ENCODE assay signal across 8 mouse cellular contexts in genomic region chr1:171071726-171072125, GRCm38 (mm10). TPM values are rescaled to one million over a fixed set of nuclear protein-coding genes. Genes with fewer than 3 reads are reported as not detected.
DNase-seq lines count a peak whose midpoint lies in the region; ATAC-seq lines count a peak whose summit lies in the region.
"Not testable (repeated sequence)": the region's sequence is repeated elsewhere in the genome, so short reads cannot be mapped to it uniquely, and the experiment has no call there.
"Had no signal": no experiment of that assay in that cellular context is flagged by ENCODE, and none has a peak within 500 bp of the region (broad histone marks: within the 10 kb centered on the region; RNA-seq: fewer than 3 reads in every experiment).

No protein-coding gene starts in this region.

- H3K27ac ChIP-seq in embryonic facial prominence, embryonic 12.5 days; forebrain, embryonic 16.5 days (ENCODE audit: low read length); intestine, embryonic 16.5 days (ENCODE audit: low read length); liver, embryonic 12.5 days; neural tube, embryonic 11.5 days (ENCODE audit: low read depth, low read length): not testable (repeated sequence)

- H3K4me3 ChIP-seq in embryonic facial prominence, embryonic 12.5 days; forebrain, embryonic 16.5 days (replicated peaks; ENCODE audit: low read length); intestine, embryonic 16.5 days (ENCODE audit: low read length); liver, embryonic 12.5 days; neural tube, embryonic 11.5 days (ENCODE audit: low read depth, low read length): not testable (repeated sequence)

- ATAC-seq in embryonic facial prominence, embryonic 12.5 days (ENCODE audit: insufficient number of reproducible peaks, insufficient read depth, low FRiP score, low TSS enrichment), result peak; percentile 11; the same call in 1 of the 2 replicates
- ATAC-seq in forebrain, embryonic 16.5 days, result peak; percentile 45
- ATAC-seq in hematopoietic stem cell, adult 5-6 weeks (replicated peaks in 1 of 2; ENCODE audit: insufficient read depth in 1 of 2, low FRiP score in 2 of 2, low TSS enrichment in 1 of 2, low read depth in 1 of 2, poor library complexity in 2 of 2, severe bottlenecking in 2 of 2), result peak; percentile 22 to 29
- peak; percentile 74 for ATAC-seq in intestine, embryonic 16.5 days
- peak; percentile 75 for ATAC-seq in liver, embryonic 12.5 days
- peak; percentile 30 for ATAC-seq in megakaryocyte progenitor cell, adult 5-6 weeks (replicated peaks; ENCODE audit: poor library complexity)
- peak; percentile 58 for ATAC-seq in neural tube, embryonic 11.5 days (ENCODE audit: insufficient read depth, low FRiP score, low TSS enrichment)

- H3K27me3 ChIP-seq in embryonic facial prominence, embryonic 12.5 days, result peaks cover 33% of the 10 kb centered on the region
- H3K27me3 ChIP-seq in forebrain, embryonic 16.5 days (replicated peaks; ENCODE audit: control insufficient read depth, insufficient read depth, low read length), result peaks cover 13% of the 10 kb centered on the region
- peaks cover 15% of the 10 kb centered on the region for H3K27me3 ChIP-seq in intestine, embryonic 16.5 days (replicated peaks; ENCODE audit: control insufficient read depth, insufficient read depth, low read length)
- peaks cover 40% of the 10 kb centered on the region for H3K27me3 ChIP-seq in liver, embryonic 12.5 days (replicated peaks)
- peaks cover 26% of the 10 kb centered on the region for H3K27me3 ChIP-seq in neural tube, embryonic 11.5 days (ENCODE audit: control insufficient read depth, insufficient read depth, low read length)

- H3K9me3 ChIP-seq in embryonic facial prominence, embryonic 12.5 days; forebrain, embryonic 16.5 days (ENCODE audit: control insufficient read depth, low read length); intestine, embryonic 16.5 days (ENCODE audit: control insufficient read depth, low read length); liver, embryonic 12.5 days (replicated peaks); neural tube, embryonic 11.5 days (ENCODE audit: control insufficient read depth, low read length): not testable (repeated sequence)

- not testable (repeated sequence) for H3K4me2 ChIP-seq in embryonic facial prominence, embryonic 12.5 days (replicated peaks); forebrain, embryonic 16.5 days (ENCODE audit: low read length); intestine, embryonic 16.5 days (ENCODE audit: low read depth, low read length); liver, embryonic 12.5 days; neural tube, embryonic 11.5 days (ENCODE audit: low read depth)

- H3K36me3 ChIP-seq in embryonic facial prominence, embryonic 12.5 days; forebrain, embryonic 16.5 days (ENCODE audit: control insufficient read depth, insufficient read depth); intestine, embryonic 16.5 days (ENCODE audit: control insufficient read depth, insufficient read depth, low read length); liver, embryonic 12.5 days; neural tube, embryonic 11.5 days (ENCODE audit: control insufficient read depth, insufficient read depth, low read length): not testable (repeated sequence)

- not testable (repeated sequence) for H3K4me1 ChIP-seq in embryonic facial prominence, embryonic 12.5 days; forebrain, embryonic 16.5 days (replicated peaks; ENCODE audit: control insufficient read depth, insufficient read depth, low read length); intestine, embryonic 16.5 days (ENCODE audit: control insufficient read depth, insufficient read depth, low read length); liver, embryonic 12.5 days; neural tube, embryonic 11.5 days (ENCODE audit: control insufficient read depth, insufficient read depth, low read length)

- no CpG with 5 or more reads among the region's 35 CpGs for WGBS in embryonic facial prominence, embryonic 12.5 days
- no CpG with 5 or more reads among the region's 35 CpGs for WGBS in forebrain, embryonic 16.5 days
- WGBS in intestine, embryonic 16.5 days, result no CpG with 5 or more reads among the region's 35 CpGs
- WGBS in liver, embryonic 12.5 days (ENCODE audit: insufficient replicate concordance), result no CpG with 5 or more reads among the region's 35 CpGs
- no CpG with 5 or more reads among the region's 35 CpGs for WGBS in neural tube, embryonic 11.5 days

- DNase-seq in neural tube, embryonic 11.5 days (ENCODE audit: low spot score), result not testable (repeated sequence)

- H3K9ac ChIP-seq in embryonic facial prominence, embryonic 12.5 days; forebrain, embryonic 16.5 days (replicated peaks; ENCODE audit: low read depth, low read length); intestine, embryonic 16.5 days (ENCODE audit: low read depth, low read length); liver, embryonic 12.5 days; neural tube, embryonic 11.5 days (ENCODE audit: low read length): not testable (repeated sequence)

RNA-seq across cellular contexts. Expression of gene Fcgr3, which starts 7.0 kb away (rescaled TPM):
- 6.0 and 6.5 TPM in 2 replicates for polyA plus RNA-seq in embryonic facial prominence, embryonic 12.5 days (2016; fragmentation: Nextera tagmentation; extraction: Ambion mirVana)
- 6.7 and 7.6 TPM in 2 replicates for polyA plus RNA-seq in forebrain, embryonic 16.5 days (2015; fragmentation: Nextera tagmentation; extraction: Ambion mirVana)
- total RNA-seq in hematopoietic stem cell, adult 5-6 weeks (2017), result 30.2 and 49.4 TPM in 2 replicates
- polyA plus RNA-seq in intestine, embryonic 16.5 days (2015; fragmentation: Nextera tagmentation; extraction: Ambion mirVana), result 15.3 and 15.9 TPM in 2 replicates
- 16.1 and 17.0 TPM in 2 replicates for polyA plus RNA-seq in liver, embryonic 12.5 days (2016; fragmentation: Nextera tagmentation; extraction: Ambion mirVana)
- 384 and 416 TPM in 2 replicates for total RNA-seq in megakaryocyte progenitor cell, adult 5-6 weeks (2015)
- total RNA-seq in megakaryocyte progenitor cell, adult 5-6 weeks (2017), result 406 and 474 TPM in 2 replicates
- polyA plus RNA-seq in neural tube, embryonic 11.5 days (2014; fragmentation: Nextera tagmentation; extraction: Ambion mirVana), result 5.6 and 6.7 TPM in 2 replicates

RNA-seq across cellular contexts. Expression of gene Cfap126, which starts 42.0 kb away (rescaled TPM):
- polyA plus RNA-seq in embryonic facial prominence, embryonic 12.5 days (2016; fragmentation: Nextera tagmentation; extraction: Ambion mirVana), result 1.4 and 1.8 TPM in 2 replicates
- polyA plus RNA-seq in forebrain, embryonic 16.5 days (2015; fragmentation: Nextera tagmentation; extraction: Ambion mirVana), result 5.3 and 6.4 TPM in 2 replicates
- 2.4 and 3.3 TPM in 2 replicates for total RNA-seq in hematopoietic stem cell, adult 5-6 weeks (2017)
- polyA plus RNA-seq in intestine, embryonic 16.5 days (2015; fragmentation: Nextera tagmentation; extraction: Ambion mirVana), result 1.6 and 2.1 TPM in 2 replicates
- polyA plus RNA-seq in liver, embryonic 12.5 days (2016; fragmentation: Nextera tagmentation; extraction: Ambion mirVana), result 2.1 and 2.3 TPM in 2 replicates
- 2.0 and 4.2 TPM in 2 replicates for total RNA-seq in megakaryocyte progenitor cell, adult 5-6 weeks (2015)
- total RNA-seq in megakaryocyte progenitor cell, adult 5-6 weeks (2017), result 1.0 and 4.8 TPM in 2 replicates
- 2.2 and 2.8 TPM in 2 replicates for polyA plus RNA-seq in neural tube, embryonic 11.5 days (2014; fragmentation: Nextera tagmentation; extraction: Ambion mirVana)

RNA-seq across cellular contexts. Expression of gene Fcgr4, which starts 53.0 kb away (rescaled TPM):
- polyA plus RNA-seq in embryonic facial prominence, embryonic 12.5 days (2016; fragmentation: Nextera tagmentation; extraction: Ambion mirVana), result 0.13 TPM in 1 of 2 replicates, not detected in the other
- polyA plus RNA-seq in forebrain, embryonic 16.5 days (2015; fragmentation: Nextera tagmentation; extraction: Ambion mirVana), result 0.22 and 0.32 TPM in 2 replicates
- 1.1 and 6.9 TPM in 2 replicates for total RNA-seq in hematopoietic stem cell, adult 5-6 weeks (2017)
- polyA plus RNA-seq in intestine, embryonic 16.5 days (2015; fragmentation: Nextera tagmentation; extraction: Ambion mirVana), result 1.4 and 1.8 TPM in 2 replicates
- polyA plus RNA-seq in liver, embryonic 12.5 days (2016; fragmentation: Nextera tagmentation; extraction: Ambion mirVana), result 1.3 and 2.0 TPM in 2 replicates
- total RNA-seq in megakaryocyte progenitor cell, adult 5-6 weeks (2015), result 5.4 and 10.5 TPM in 2 replicates
- total RNA-seq in megakaryocyte progenitor cell, adult 5-6 weeks (2017), result 7.7 and 8.0 TPM in 2 replicates
- 0.19 and 0.26 TPM in 2 replicates for polyA plus RNA-seq in neural tube, embryonic 11.5 days (2014; fragmentation: Nextera tagmentation; extraction: Ambion mirVana)
- total RNA-seq: layer of hippocampus, adult 2 months had no signal

Comparison
In these comparisons a context has a peak if more than half of its experiments do, and no peak if none do; other contexts are left out.
1. ATAC-seq: peak in every context shown above with its lines; median percentile 75 in liver, embryonic 12.5 days; 74 in intestine, embryonic 16.5 days; 58 in neural tube, embryonic 11.5 days; 45 in forebrain, embryonic 16.5 days; 30 in megakaryocyte progenitor cell, adult 5-6 weeks; 26 in hematopoietic stem cell, adult 5-6 weeks; 11 in embryonic facial prominence, embryonic 12.5 days.